ENCODE assay signal across 8 mouse cellular contexts in genomic region chr4:116877729-116878321, GRCm38 (mm10). TPM values are rescaled to one million over a fixed set of nuclear protein-coding genes. Genes with fewer than 3 reads are reported as not detected.
DNase-seq lines count a peak whose midpoint lies in the region; ATAC-seq and TF ChIP-seq lines count a peak whose summit lies in the region.

No protein-coding gene starts in this region.

- H3K4me3 ChIP-seq in thymus, adult 2 months (ENCODE audit: control insufficient read depth, insufficient read depth, low read length) = peak overlapping the region; percentile 46
- peak overlapping the region; percentile 89 for H3K4me3 ChIP-seq in intestine, postnatal 0 days (ENCODE audit: low read depth, low read length)
- H3K4me3 ChIP-seq in liver, embryonic 12.5 days = peak overlapping the region; percentile 68
- peak overlapping the region; percentile 83 for H3K4me3 ChIP-seq in neural tube, embryonic 15.5 days (replicated peaks)

- H3K4me2 ChIP-seq in intestine, postnatal 0 days (replicated peaks; ENCODE audit: low read depth) = peak overlapping the region; percentile 94
- peak overlapping the region; percentile 94 for H3K4me2 ChIP-seq in liver, embryonic 12.5 days
- peak overlapping the region; percentile 82 for H3K4me2 ChIP-seq in neural tube, embryonic 15.5 days

- intact Hi-C loops in gastrocnemius, postnatal 14 days (cut with DNase I; ENCODE audit: low total_unique reads) = no loop called here

- H3K27me3 ChIP-seq in thymus, adult 2 months (ENCODE audit: control insufficient read depth, insufficient read depth, low read length) = peaks cover 3% of the 10 kb centered on the region
- H3K27me3 ChIP-seq in intestine, postnatal 0 days (replicated peaks; ENCODE audit: control insufficient read depth, insufficient read depth, low read length) = no peaks in the 10 kb centered on the region
- peaks cover 60% of the 10 kb centered on the region for H3K27me3 ChIP-seq in liver, embryonic 12.5 days (replicated peaks)
- peaks cover 3% of the 10 kb centered on the region; the same call in 1 of the 2 replicates for H3K27me3 ChIP-seq in neural tube, embryonic 15.5 days (replicated peaks)

- 2% methylated on average over 52 of the region's 57 CpGs for WGBS in thymus, adult 2 months
- WGBS in intestine, postnatal 0 days = under 1% methylated on average over 55 of the region's 57 CpGs
- 0% methylated on average over 45 of the region's 57 CpGs for WGBS in liver, embryonic 12.5 days (ENCODE audit: insufficient replicate concordance)
- 1% methylated on average over 50 of the region's 57 CpGs for WGBS in neural tube, embryonic 15.5 days

- H3K4me1 ChIP-seq in thymus, adult 2 months (replicated peaks; ENCODE audit: control insufficient read depth, insufficient read depth, low read length) = peaks cover 7% of the 10 kb centered on the region
- no peaks in the 10 kb centered on the region for H3K4me1 ChIP-seq in intestine, postnatal 0 days (replicated peaks; ENCODE audit: control insufficient read depth, insufficient read depth, low read length)
- peaks cover 17% of the 10 kb centered on the region; the same call in 1 of the 2 replicates for H3K4me1 ChIP-seq in liver, embryonic 12.5 days
- H3K4me1 ChIP-seq in neural tube, embryonic 15.5 days = peaks cover 9% of the 10 kb centered on the region

- no peak for TF ChIP-seq POLR2A in thymus, adult 2 months (IDR thresholded peaks at IDR 0.05; ENCODE audit: control insufficient read depth, extremely low read depth, insufficient read depth, low read length, poor library complexity)

- H3K9ac ChIP-seq in intestine, postnatal 0 days (ENCODE audit: low read depth, low read length) = peak overlapping the region; percentile 70
- peak overlapping the region; percentile 57; the same call in 1 of the 2 replicates for H3K9ac ChIP-seq in liver, embryonic 12.5 days
- peak overlapping the region; percentile 90 for H3K9ac ChIP-seq in neural tube, embryonic 15.5 days (replicated peaks)

- no peak overlapping the region for H3K27ac ChIP-seq in thymus, adult 2 months (ENCODE audit: control insufficient read depth, insufficient read depth, low read length)
- H3K27ac ChIP-seq in intestine, postnatal 0 days (ENCODE audit: low read depth, low read length) = peak overlapping the region; percentile 88
- H3K27ac ChIP-seq in liver, embryonic 12.5 days = no peak overlapping the region
- H3K27ac ChIP-seq in neural tube, embryonic 15.5 days (replicated peaks) = peak overlapping the region; percentile 96

- H3K36me3 ChIP-seq in thymus, adult 2 months (ENCODE audit: control insufficient read depth, insufficient read depth, low read length) = no peaks in the 10 kb centered on the region
- H3K36me3 ChIP-seq in intestine, postnatal 0 days (ENCODE audit: control insufficient read depth, insufficient read depth) = no peaks in the 10 kb centered on the region
- H3K36me3 ChIP-seq in liver, embryonic 12.5 days = no peaks in the 10 kb centered on the region
- H3K36me3 ChIP-seq in neural tube, embryonic 15.5 days = no peaks in the 10 kb centered on the region

- peak; percentile 4 for DNase-seq in thymus, adult 2 months
- no peak for DNase-seq in thymus, postnatal 0 days (ENCODE audit: low spot score)
- peak; percentile 43 for DNase-seq in cerebellum, adult 9-10 months
- peak; percentile 8 for DNase-seq in gastrocnemius, postnatal 14 days

- no peak for TF ChIP-seq CTCF in thymus, adult 2 months (IDR thresholded peaks at IDR 0.05; ENCODE audit: borderline replicate concordance, control insufficient read depth, extremely low read depth, insufficient read depth, low read length, poor library complexity)
- no peak for TF ChIP-seq CTCF in intestine, postnatal 0 days (IDR thresholded peaks at IDR 0.05; ENCODE audit: low read depth)

- H3K9me3 ChIP-seq in intestine, postnatal 0 days (ENCODE audit: control insufficient read depth) = no peaks in the 10 kb centered on the region
- H3K9me3 ChIP-seq in liver, embryonic 12.5 days (replicated peaks) = no peaks in the 10 kb centered on the region
- H3K9me3 ChIP-seq in neural tube, embryonic 15.5 days (replicated peaks) = no peaks in the 10 kb centered on the region

- no peak for ATAC-seq in intestine, postnatal 0 days
- no peak for ATAC-seq in liver, embryonic 12.5 days
- no peak; the same call in 1 of the 2 replicates for ATAC-seq in neural tube, embryonic 15.5 days (ENCODE audit: low FRiP score)
- ATAC-seq in megakaryocyte progenitor cell, adult 5-6 weeks (replicated peaks; ENCODE audit: poor library complexity) = no peak

RNA-seq across cellular contexts. Expression of gene Zswim5, which starts 0.6 kb away (rescaled TPM):
- polyA plus RNA-seq in thymus, adult 2 months (2012; rRNA removed) = 0.20 and 0.22 TPM in 2 replicates
- polyA plus RNA-seq in thymus, postnatal 0 days (2015; fragmentation: Nextera tagmentation; extraction: Ambion mirVana) = 0.04 and 0.09 TPM in 2 replicates
- total RNA-seq in gastrocnemius, postnatal 14 days (2021) = under 1 TPM; 0.11 to 0.23 TPM
- 1.9 and 2.1 TPM in 2 replicates for polyA plus RNA-seq in intestine, postnatal 0 days (2015; fragmentation: Nextera tagmentation; extraction: Ambion mirVana)
- 0.10 and 0.15 TPM in 2 replicates for polyA plus RNA-seq in liver, embryonic 12.5 days (2016; fragmentation: Nextera tagmentation; extraction: Ambion mirVana)
- 4.2 and 4.4 TPM in 2 replicates for polyA plus RNA-seq in neural tube, embryonic 15.5 days (2015; fragmentation: Nextera tagmentation; extraction: Ambion mirVana)
- total RNA-seq in megakaryocyte progenitor cell, adult 5-6 weeks (2015) = 0.10 and 0.15 TPM in 2 replicates
- total RNA-seq in megakaryocyte progenitor cell, adult 5-6 weeks (2017) = 0.03 and 0.12 TPM in 2 replicates

RNA-seq across cellular contexts. Expression of gene Hpdl, which starts 56.3 kb away (rescaled TPM):
- 0.58 and 0.73 TPM in 2 replicates for polyA plus RNA-seq in thymus, adult 2 months (2012; rRNA removed)
- polyA plus RNA-seq in thymus, postnatal 0 days (2015; fragmentation: Nextera tagmentation; extraction: Ambion mirVana) = 0.22 and 0.49 TPM in 2 replicates
- 1 to 10 TPM; 2.7 to 2.9 TPM for total RNA-seq in gastrocnemius, postnatal 14 days (2021)
- polyA plus RNA-seq in intestine, postnatal 0 days (2015; fragmentation: Nextera tagmentation; extraction: Ambion mirVana) = 0.51 and 0.99 TPM in 2 replicates
- 0.49 and 0.75 TPM in 2 replicates for polyA plus RNA-seq in liver, embryonic 12.5 days (2016; fragmentation: Nextera tagmentation; extraction: Ambion mirVana)
- polyA plus RNA-seq in neural tube, embryonic 15.5 days (2015; fragmentation: Nextera tagmentation; extraction: Ambion mirVana) = 1.4 and 1.8 TPM in 2 replicates
- total RNA-seq in megakaryocyte progenitor cell, adult 5-6 weeks (2015) = 0.10 TPM in 1 of 2 replicates, not detected in the other
- 0.27 TPM in 1 of 2 replicates, not detected in the other for total RNA-seq in megakaryocyte progenitor cell, adult 5-6 weeks (2017)

Comparison
In these comparisons a context has a peak if more than half of its experiments do, and no peak if none do; other contexts are left out.
1. H3K27ac ChIP-seq: peak in intestine, postnatal 0 days (single experiment) and neural tube, embryonic 15.5 days (single experiment); none in thymus, adult 2 months (single experiment) and liver, embryonic 12.5 days (single experiment).
2. Peak in every context shown above with its lines, with median percentiles within 50 percentile points of each other: H3K4me3 ChIP-seq, H3K4me2 ChIP-seq and H3K9ac ChIP-seq.